Mouse (Mus musculus): ENCODE measurements around the gene Adgrb3. TPM values are rescaled to one million over a fixed set of nuclear protein-coding genes. Genes with fewer than 3 reads are reported as not detected.
"Not testable (repeated sequence)": the region's sequence is repeated elsewhere in the genome, so short reads cannot be mapped to it uniquely, and the experiment has no call there.

Gene Adgrb3
- polyA plus RNA-seq, 1 experiment from 2014 or later, result 0.70 TPM

DNA sequence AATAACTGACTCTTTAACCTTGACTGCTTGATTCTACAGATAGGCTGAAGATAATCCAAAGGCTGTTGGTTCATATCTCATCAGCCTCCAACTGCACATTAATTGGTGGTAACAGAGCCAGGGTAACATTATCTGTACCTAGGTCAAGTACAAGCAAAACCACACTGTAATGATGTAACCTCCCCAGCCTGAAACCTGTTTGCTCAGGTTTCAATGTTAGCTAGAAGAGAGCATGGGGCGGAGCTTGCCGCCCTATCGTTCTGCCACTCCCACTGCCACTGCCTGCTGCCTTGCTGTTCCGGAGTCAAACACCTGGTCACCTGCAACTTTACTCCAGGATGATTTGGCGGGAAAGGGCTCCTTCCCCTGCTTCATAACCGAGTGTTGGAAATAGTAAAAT, 765.5 kb downstream of the Adgrb3 start:
- Histone ChIP-seq H3K4me1 (no peaks in the 10 kb centered on the region), H3K27ac (no peak overlapping the region), H3K36me3 (no peaks in the 10 kb centered on the region), H3K27me3 (no peaks in the 10 kb centered on the region), H3K4me3 (replicated peaks) (peak overlapping the region; percentile 17), H3K9me3 (replicated peaks) (no peaks in the 10 kb centered on the region), H3K9ac (no peak overlapping the region), H3K4me2 (peak overlapping the region; percentile 45)
- 12% methylated on average over 6 of the region's 6 CpGs for WGBS
- ATAC-seq (replicated peaks; ENCODE audit: low FRiP score), result peak; percentile 78; the same call in 1 of the 2 replicates

DNA sequence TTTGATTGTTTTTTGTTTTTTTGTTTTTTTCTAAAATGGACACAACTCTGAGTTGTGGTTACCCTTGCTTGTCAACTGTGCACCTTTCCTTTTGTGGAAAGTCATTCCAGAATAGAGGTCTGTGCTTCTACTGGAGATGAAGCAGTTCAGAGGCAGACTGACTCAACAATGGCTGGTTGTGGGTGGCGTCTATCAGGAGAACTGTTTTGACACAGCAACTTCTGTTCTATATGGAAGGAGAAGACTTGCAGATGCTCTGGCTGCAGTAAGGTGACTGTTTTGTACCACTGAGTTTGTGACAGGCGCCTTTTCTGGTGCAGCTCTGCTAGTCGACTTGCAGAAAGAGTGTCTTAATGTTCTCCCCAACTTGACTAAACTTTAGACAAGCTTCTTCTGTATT, 768.6 kb downstream of the Adgrb3 start:
- H3K27ac ChIP-seq, result no peak overlapping the region
- H3K4me2 ChIP-seq, result no peak overlapping the region
- no peak for ATAC-seq (replicated peaks; ENCODE audit: low FRiP score)
- H3K4me1 ChIP-seq, result no peaks in the 10 kb centered on the region
- no peak overlapping the region for H3K4me3 ChIP-seq (replicated peaks)
- H3K9me3 ChIP-seq (replicated peaks), result no peaks in the 10 kb centered on the region
- 90% methylated on average over 3 of the region's 3 CpGs for WGBS
- H3K9ac ChIP-seq, result no peak overlapping the region
- H3K27me3 ChIP-seq, result no peaks in the 10 kb centered on the region
- H3K36me3 ChIP-seq, result no peaks in the 10 kb centered on the region

DNA sequence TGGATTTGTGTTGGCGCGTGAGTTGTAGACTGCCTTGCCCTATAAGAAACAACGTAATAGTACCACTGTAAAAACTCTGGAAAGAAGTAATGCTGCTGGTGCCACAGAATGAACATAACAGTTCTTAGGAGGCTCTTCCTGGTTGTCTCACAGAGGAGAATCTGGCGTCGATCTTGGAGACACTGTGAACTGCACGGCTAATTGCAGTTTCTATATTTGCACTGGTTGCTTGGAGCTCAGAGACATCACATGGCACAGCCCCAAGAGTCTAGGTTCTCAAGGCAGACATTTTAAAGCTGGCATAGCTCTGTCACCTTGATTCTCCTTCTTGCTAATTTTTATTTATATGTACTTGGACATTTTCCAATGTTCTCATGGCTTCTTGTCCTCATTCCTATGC, 769.3 kb downstream of the Adgrb3 start:
- Histone ChIP-seq H3K4me3 (replicated peaks) (no peak overlapping the region), H3K27ac (no peak overlapping the region), H3K27me3 (no peaks in the 10 kb centered on the region), H3K4me1 (no peaks in the 10 kb centered on the region), H3K9ac (no peak overlapping the region), H3K9me3 (replicated peaks) (no peaks in the 10 kb centered on the region), H3K36me3 (no peaks in the 10 kb centered on the region), H3K4me2 (no peak overlapping the region)
- WGBS, result 93% methylated on average over 6 of the region's 6 CpGs
- no peak for ATAC-seq (replicated peaks; ENCODE audit: low FRiP score)

DNA sequence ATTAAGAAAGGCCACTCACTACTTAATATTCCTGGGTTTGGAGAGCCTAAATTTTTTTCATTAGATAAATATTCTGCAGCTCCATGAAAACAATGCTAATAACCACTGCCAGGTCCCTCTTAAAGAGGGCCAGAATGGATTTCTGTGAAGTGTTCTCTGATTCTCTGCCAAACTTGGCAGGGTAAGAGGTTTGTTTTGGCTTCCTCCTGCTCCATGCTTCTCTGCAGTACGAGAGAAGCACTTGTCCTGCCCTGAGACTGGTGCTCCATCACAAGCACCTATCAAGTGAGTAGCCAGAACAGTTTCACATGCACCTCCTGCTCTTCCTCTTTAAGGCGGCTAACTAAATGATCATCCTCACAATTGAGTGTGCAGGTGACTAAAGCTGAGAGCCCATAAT, 771.9 kb downstream of the Adgrb3 start:
- Histone ChIP-seq H3K4me1 (no peaks in the 10 kb centered on the region), H3K27me3 (no peaks in the 10 kb centered on the region), H3K4me2 (no peak overlapping the region), H3K4me3 (replicated peaks) (no peak overlapping the region), H3K9ac (no peak overlapping the region), H3K36me3 (no peaks in the 10 kb centered on the region), H3K27ac (no peak overlapping the region), H3K9me3 (replicated peaks) (no peaks in the 10 kb centered on the region)
- WGBS, result 66% methylated on average over 2 of the region's 2 CpGs
- no peak for ATAC-seq (replicated peaks; ENCODE audit: low FRiP score)

DNA sequence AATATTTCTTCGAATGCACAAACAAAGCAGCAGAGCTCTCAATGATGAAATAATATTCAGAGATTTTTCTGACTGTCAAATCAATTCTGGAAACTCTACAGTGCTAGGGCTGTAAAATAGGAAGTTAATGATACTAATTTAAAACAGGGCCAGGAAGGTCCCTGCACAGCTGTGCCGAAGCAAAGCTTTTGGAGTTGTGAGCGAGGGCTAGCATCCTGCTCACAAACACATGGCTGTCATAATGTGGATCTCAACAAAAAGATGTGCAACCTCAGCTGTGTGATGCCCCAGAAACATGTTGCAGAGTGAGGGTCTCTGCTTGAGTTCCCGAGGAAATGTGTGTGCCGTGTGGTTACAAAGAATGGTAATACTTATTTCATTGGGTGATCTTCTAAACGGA, 772.3 kb downstream of the Adgrb3 start:
- H3K9ac ChIP-seq, result no peak overlapping the region
- no peaks in the 10 kb centered on the region for H3K27me3 ChIP-seq
- H3K4me3 ChIP-seq (replicated peaks), result no peak overlapping the region
- no peak for ATAC-seq (replicated peaks; ENCODE audit: low FRiP score)
- no peak overlapping the region for H3K4me2 ChIP-seq
- 89% methylated on average over 6 of the region's 6 CpGs for WGBS
- no peaks in the 10 kb centered on the region for H3K36me3 ChIP-seq
- H3K4me1 ChIP-seq, result no peaks in the 10 kb centered on the region
- H3K9me3 ChIP-seq (replicated peaks), result no peaks in the 10 kb centered on the region
- no peak overlapping the region for H3K27ac ChIP-seq

DNA sequence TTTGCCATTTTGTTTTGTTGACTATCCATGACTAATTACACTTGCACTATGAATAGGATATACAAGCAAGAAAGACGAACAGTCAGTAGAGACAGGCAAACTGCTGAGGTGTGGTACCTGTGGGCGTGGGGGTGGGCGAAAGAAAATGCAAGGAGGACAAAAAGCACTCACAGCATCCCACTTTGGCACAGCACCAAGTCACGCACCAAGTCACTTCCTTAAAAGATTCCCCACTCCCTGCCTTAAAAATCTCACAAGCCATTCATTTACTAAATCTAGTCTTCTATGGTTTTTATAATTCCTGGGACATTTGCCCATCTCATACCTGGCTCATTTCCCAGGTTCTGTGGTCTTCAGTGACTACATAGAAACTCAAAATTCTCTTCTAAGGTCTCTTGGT, 787.4 kb downstream of the Adgrb3 start:
- Histone ChIP-seq H3K4me2 (no peak overlapping the region), H3K27ac (no peak overlapping the region), H3K9me3 (replicated peaks) (no peaks in the 10 kb centered on the region), H3K4me1 (no peaks in the 10 kb centered on the region), H3K36me3 (no peaks in the 10 kb centered on the region), H3K27me3 (no peaks in the 10 kb centered on the region), H3K4me3 (replicated peaks) (no peak overlapping the region), H3K9ac (no peak overlapping the region)
- no peak for ATAC-seq (replicated peaks; ENCODE audit: low FRiP score)
- WGBS, result 89% methylated on average over 4 of the region's 4 CpGs

DNA sequence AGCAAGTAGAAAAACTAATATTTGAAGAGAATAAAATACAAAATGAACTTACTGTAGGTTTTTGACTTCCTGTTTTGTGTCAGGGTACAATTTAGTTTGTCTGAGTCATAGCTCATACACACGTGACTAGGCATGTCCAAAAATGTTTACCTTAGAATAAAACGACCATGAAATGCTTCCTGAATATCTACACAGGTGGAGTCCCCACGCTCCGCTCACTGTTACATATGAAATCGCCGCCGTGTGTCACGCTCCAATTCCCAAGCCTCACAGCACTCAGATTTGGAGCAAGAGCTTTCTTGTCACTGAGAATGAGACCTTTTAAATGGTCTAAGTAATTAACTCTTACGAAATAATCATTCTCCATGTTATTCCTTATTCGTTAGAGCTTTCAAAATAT, 795.3 kb downstream of the Adgrb3 start:
- Histone ChIP-seq H3K4me2 (no peak overlapping the region), H3K27me3 (no peaks in the 10 kb centered on the region), H3K4me1 (no peaks in the 10 kb centered on the region), H3K27ac (no peak overlapping the region), H3K9me3 (replicated peaks) (no peaks in the 10 kb centered on the region), H3K36me3 (no peaks in the 10 kb centered on the region), H3K9ac (no peak overlapping the region), H3K4me3 (replicated peaks) (no peak overlapping the region)
- WGBS, result 78% methylated on average over 10 of the region's 10 CpGs
- no peak for ATAC-seq (replicated peaks; ENCODE audit: low FRiP score)

DNA sequence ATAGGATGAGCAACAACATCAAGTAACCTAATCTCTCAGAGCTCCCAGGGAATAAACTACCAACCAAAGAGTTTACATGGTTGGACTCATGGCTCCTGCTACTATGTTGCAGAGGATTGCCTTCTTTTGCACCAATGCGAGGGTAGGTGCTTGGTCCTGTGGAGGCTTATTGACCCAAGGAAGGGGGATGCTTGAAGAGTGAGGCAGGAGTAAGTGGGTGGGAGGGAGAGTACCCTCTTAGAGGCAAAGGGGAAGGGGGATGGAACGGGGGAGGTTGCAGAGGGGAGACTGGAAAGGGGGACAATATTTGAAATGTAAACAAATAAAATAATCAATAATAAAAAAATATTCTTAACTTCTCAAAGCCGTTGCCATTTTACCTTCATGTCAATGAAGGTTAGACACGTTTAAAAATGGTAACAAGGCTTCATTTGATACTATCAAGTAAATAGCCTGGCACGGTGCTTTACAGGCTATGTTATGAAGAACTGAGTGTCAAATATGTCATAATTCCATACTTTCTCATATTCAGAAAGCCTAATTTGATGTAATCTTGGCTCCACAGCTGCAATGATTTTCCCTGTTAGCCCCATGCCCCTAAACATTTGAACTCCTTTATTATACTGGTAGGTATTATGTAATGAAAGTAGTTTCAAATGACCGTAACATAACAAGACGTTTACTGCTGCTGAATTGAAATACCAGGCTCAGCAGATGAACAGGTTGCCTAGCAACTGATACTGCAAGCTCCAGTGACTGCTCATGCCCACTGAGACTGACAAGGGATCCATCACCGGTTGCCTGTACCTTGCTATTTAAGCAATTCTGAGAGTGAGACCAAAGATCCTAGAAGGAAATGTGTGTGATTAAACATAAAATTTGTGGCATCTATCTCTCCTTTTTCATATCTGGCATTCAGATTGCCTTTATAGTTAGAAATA, 796.1 kb downstream of the Adgrb3 start:
- Histone ChIP-seq H3K27ac (no peak overlapping the region), H3K36me3 (no peaks in the 10 kb centered on the region), H3K4me1 (no peaks in the 10 kb centered on the region), H3K4me2 (no peak overlapping the region), H3K9me3 (replicated peaks) (no peaks in the 10 kb centered on the region), H3K27me3 (no peaks in the 10 kb centered on the region), H3K9ac (no peak overlapping the region), H3K4me3 (replicated peaks) (no peak overlapping the region)
- WGBS, result 60% methylated on average over 8 of the region's 8 CpGs
- ATAC-seq (replicated peaks; ENCODE audit: low FRiP score), result no peak; the same call in 1 of the 2 replicates

DNA sequence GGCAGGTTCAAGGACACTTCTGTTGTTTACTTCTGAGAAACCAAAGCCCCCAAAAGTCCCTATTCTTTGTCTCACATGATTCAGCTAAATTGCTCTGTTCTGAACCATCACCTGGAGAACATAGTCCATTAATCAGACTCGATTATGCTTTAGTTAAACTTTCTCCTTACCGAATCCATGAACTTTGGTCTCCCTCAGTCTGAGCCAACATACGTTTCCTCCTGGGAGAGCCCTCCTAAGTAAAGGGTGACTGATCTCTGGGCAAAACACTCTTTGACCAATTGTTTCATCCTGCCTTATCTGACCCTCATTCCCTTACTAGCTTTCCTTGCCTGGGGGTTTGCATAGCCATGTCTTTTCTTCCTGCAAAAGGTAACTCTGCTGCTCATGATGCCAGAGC, 806.4 kb downstream of the Adgrb3 start:
- WGBS, result 69% methylated on average over 3 of the region's 3 CpGs
- Histone ChIP-seq H3K27me3 (no peaks in the 10 kb centered on the region), H3K9ac (no peak overlapping the region), H3K9me3 (replicated peaks) (no peaks in the 10 kb centered on the region), H3K27ac (no peak overlapping the region), H3K4me3 (replicated peaks) (no peak overlapping the region), H3K36me3 (no peaks in the 10 kb centered on the region), H3K4me1 (no peaks in the 10 kb centered on the region), H3K4me2 (no peak overlapping the region)
- 0 out of 2 replicates have a peak, but pooled peaks have one; percentile 25 for ATAC-seq (replicated peaks; ENCODE audit: low FRiP score)

DNA sequence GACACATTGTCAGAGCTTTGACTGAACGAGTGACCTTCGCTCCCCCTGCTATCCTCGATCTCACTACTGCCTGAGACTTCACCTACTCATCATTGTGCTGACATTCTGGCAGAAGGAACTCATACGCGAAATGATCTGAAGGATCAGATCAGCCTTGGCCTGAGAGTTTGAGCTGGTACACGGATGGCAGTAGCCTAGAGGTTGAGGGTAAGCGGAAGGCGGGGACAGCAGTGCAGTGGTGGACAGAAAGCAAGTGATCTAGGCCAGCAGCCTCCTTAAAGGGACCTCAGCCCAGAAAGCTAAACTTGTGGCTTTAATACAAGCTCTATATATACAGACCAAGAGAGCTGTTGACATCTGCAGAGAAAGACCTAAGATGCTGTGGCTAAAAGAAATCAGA, 811.7 kb downstream of the Adgrb3 start:
- not testable (repeated sequence) for ATAC-seq (replicated peaks; ENCODE audit: low FRiP score); H3K9me3 ChIP-seq (replicated peaks); H3K27ac ChIP-seq; H3K9ac ChIP-seq; H3K4me1 ChIP-seq; H3K27me3 ChIP-seq; H3K4me3 ChIP-seq (replicated peaks); H3K36me3 ChIP-seq; H3K4me2 ChIP-seq
- WGBS, result 73% methylated on average over 8 of the region's 8 CpGs
